Mouse (Mus musculus): ENCODE data around the gene Ipmk.

DNA sequence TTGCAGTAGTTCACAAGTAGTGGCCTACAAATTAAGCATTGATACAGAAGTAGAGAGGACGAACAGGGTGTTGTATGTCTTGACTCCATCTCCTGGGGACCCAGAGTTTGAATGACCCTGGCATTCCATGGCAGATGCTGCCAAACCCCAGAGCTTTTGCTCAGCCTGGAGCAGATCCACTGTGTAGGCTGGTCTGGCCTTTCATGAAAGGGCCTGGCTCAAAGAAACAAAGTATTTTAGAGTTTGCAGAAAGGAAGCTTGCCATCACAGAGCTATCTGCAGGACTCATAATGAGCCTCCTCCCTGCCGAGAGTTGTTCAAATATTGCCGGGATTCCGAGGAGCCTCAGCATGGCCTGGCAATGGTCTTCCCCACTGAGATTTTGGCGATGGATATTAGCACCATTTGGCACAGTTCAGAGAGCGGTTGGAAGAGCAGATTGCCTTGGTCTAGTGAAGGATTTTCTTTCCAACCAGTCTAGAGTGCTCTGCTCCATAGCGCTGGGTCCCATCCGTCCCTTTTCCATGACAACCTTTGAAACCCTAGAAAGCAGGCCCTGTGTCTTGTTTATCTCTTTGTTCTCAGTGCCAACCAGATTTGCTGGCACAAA is 129.0 kb downstream of the Ipmk start:
- no peak for TF ChIP-seq EP300 (IDR thresholded peaks at IDR 0.05)
- no peak for TF ChIP-seq CTCF (IDR thresholded peaks at IDR 0.05)
